Mouse (Mus musculus): ENCODE results near the gene Chordc1. TPM values are rescaled to one million over a fixed set of nuclear protein-coding genes. Genes with fewer than 3 reads are reported as not detected.
"Not testable (repeated sequence)": the region's sequence is repeated elsewhere in the genome, so short reads cannot be mapped to it uniquely, and the experiment has no call there.

Chordc1 gene
- polyA plus RNA-seq (2016; fragmentation: Nextera tagmentation; extraction: Ambion mirVana), result 115 and 141 TPM in 2 replicates

DNA sequence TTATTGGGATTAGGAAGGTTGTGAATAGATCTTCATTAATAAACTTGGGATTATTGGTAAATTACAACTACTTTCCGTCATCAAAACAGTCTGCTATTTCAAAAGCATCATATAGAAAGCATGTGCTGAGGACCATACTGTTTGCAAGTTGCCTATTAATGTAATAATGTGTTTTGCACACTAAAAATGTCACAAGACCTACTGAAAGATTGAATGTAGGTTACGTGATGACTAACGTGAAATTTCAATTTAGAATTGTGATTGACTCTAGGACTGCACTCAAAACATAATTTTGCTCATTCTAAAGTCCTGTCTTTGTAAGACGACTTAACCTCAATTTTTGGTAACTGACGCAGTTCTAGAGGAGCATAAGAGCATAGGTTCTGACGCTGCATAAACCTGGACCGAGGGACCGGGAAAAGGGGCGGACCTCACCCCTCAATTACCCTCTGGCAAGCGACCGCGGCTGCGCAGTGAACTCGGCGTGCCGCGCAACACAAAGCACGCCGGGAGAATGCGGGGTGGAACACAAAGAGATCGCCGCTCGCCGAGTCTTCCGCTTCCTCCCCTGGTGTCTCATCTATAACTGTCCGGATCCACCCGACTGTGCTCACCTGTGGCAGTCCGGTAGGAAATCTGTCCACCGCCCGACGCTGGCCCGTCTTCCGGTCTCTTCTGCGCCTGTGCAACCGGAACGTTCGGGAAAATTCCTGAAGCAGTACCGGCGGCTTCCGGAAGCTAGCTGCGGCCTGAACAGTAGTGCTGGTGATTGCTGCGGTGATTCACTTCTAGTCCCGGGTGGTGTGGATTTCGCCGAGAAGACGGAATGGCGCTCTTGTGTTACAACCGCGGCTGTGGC, at the start of gene Chordc1:
Gene Chordc1, plus strand, starts transcription at position 555 of the 859 bp plus-strand sequence.
- no peaks in the 10 kb centered on the region for H3K9me3 ChIP-seq
- 4% methylated on average over 49 of the region's 49 CpGs for WGBS
- peak within 1 kb of the TSS; percentile 75 for H3K4me3 ChIP-seq
- peak within 1 kb of the TSS; percentile 93 for H3K27ac ChIP-seq
- H3K4me1 ChIP-seq (replicated peaks), result peaks cover 15% of the 10 kb centered on the region
- peak; percentile 97 for DNase-seq (ENCODE audit: low spot score)
- H3K36me3 ChIP-seq, result peaks cover 15% of the 10 kb centered on the region; the same call in 1 of the 2 replicates
- no peaks in the 10 kb centered on the region for H3K27me3 ChIP-seq (ENCODE audit: insufficient read depth, poor library complexity, severe bottlenecking)

- DNase-seq (ENCODE audit: low spot score), result no peak
- Histone ChIP-seq H3K4me3 (no peak overlapping the region), H3K27ac (no peak overlapping the region), H3K4me1 (replicated peaks) (no peaks in the 10 kb centered on the region), H3K9me3 (no peaks in the 10 kb centered on the region), H3K36me3 (no peaks in the 10 kb centered on the region), H3K27me3 (ENCODE audit: insufficient read depth, poor library complexity, severe bottlenecking) (no peaks in the 10 kb centered on the region)
- WGBS, result 90% methylated on average over 1 of the region's 1 CpGs
Measured at GRCm38 (mm10) chr9:18275901-18276300, 16.0 kb upstream of the Chordc1 start.

- Histone ChIP-seq H3K4me1 (replicated peaks) (no peaks in the 10 kb centered on the region), H3K27ac (no peak overlapping the region), H3K27me3 (ENCODE audit: insufficient read depth, poor library complexity, severe bottlenecking) (no peaks in the 10 kb centered on the region), H3K9me3 (no peaks in the 10 kb centered on the region), H3K4me3 (no peak overlapping the region), H3K36me3 (no peaks in the 10 kb centered on the region)
- WGBS, result 60% methylated on average over 2 of the region's 2 CpGs
- DNase-seq (ENCODE audit: low spot score), result no peak
Measured at GRCm38 (mm10) chr9:18276844-18277243, 15.1 kb upstream of the Chordc1 start.

- WGBS, result 72% methylated on average over 1 of the region's 1 CpGs
- H3K4me1 ChIP-seq (replicated peaks), result no peaks in the 10 kb centered on the region
- DNase-seq (ENCODE audit: low spot score), result no peak
Measured at GRCm38 (mm10) chr9:18277497-18277896, 14.4 kb upstream of the Chordc1 start.

GRCm38 (mm10) chr9:18278693-18279092, 13.2 kb upstream of the Chordc1 start:
- H3K36me3 ChIP-seq; H3K27me3 ChIP-seq (ENCODE audit: insufficient read depth, poor library complexity, severe bottlenecking); DNase-seq (ENCODE audit: low spot score); H3K4me3 ChIP-seq; H3K4me1 ChIP-seq (replicated peaks); H3K27ac ChIP-seq; H3K9me3 ChIP-seq: not testable (repeated sequence)
- WGBS, result 39% methylated on average over 5 of the region's 5 CpGs

More at GRCm38 (mm10) chr9:18277497-18277896, 14.4 kb upstream of the Chordc1 start:
- Histone ChIP-seq H3K27ac (no peak overlapping the region), H3K9me3 (no peaks in the 10 kb centered on the region), H3K27me3 (ENCODE audit: insufficient read depth, poor library complexity, severe bottlenecking) (no peaks in the 10 kb centered on the region), H3K36me3 (no peaks in the 10 kb centered on the region), H3K4me3 (no peak overlapping the region)

- Histone ChIP-seq H3K4me1 (replicated peaks) (peaks cover 15% of the 10 kb centered on the region), H3K9me3 (no peaks in the 10 kb centered on the region), H3K4me3 (peak overlapping the region; percentile 75), H3K27me3 (ENCODE audit: insufficient read depth, poor library complexity, severe bottlenecking) (no peaks in the 10 kb centered on the region), H3K36me3 (peaks cover 21% of the 10 kb centered on the region), H3K27ac (peak overlapping the region; percentile 93)
- DNase-seq (ENCODE audit: low spot score), result no peak
- WGBS, result 2% methylated on average over 24 of the region's 24 CpGs
Measured at GRCm38 (mm10) chr9:18292443-18292922, 558 bp downstream of the Chordc1 start.

DNA sequence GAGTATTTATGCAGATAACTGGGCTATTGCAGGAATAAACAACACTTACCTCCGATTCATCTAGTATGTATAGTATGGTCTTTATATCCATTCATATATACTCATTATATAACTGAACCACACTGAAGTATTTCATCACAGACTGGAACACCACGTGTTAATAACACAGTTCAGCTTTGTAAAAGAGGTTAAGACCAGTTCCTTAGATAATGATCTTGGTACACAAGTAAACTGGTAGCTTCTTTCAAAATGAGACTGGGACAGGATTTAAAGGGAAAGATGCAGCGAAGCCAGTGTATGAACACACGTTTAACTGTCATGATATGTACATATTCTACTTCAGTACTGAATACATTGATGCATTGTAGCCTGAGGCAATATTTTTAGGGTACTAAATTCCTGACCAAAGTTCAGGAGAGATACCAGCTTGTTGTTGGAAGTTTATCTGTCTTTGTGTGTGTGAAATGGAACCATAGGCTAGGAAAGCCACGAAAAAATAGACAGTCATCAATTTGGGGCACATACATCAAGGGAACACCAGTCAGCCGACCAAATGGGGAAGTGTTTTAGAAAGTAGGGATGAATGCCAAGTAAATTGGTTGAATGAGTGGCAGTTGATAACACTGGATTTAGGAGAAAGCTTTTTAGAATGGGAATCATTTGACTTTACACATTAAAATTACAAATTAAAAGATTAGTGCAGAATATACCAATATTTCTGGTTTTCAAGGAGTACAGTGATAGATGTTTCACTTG, 1.3 kb downstream of the Chordc1 start:
- Histone ChIP-seq H3K36me3 (peaks cover 28% of the 10 kb centered on the region), H3K9me3 (no peaks in the 10 kb centered on the region), H3K4me3 (peak overlapping the region; percentile 75), H3K27ac (peak overlapping the region; percentile 93), H3K4me1 (replicated peaks) (peaks cover 15% of the 10 kb centered on the region), H3K27me3 (ENCODE audit: insufficient read depth, poor library complexity, severe bottlenecking) (no peaks in the 10 kb centered on the region)
- WGBS, result 61% methylated on average over 6 of the region's 6 CpGs
- DNase-seq (ENCODE audit: low spot score), result no peak

DNA sequence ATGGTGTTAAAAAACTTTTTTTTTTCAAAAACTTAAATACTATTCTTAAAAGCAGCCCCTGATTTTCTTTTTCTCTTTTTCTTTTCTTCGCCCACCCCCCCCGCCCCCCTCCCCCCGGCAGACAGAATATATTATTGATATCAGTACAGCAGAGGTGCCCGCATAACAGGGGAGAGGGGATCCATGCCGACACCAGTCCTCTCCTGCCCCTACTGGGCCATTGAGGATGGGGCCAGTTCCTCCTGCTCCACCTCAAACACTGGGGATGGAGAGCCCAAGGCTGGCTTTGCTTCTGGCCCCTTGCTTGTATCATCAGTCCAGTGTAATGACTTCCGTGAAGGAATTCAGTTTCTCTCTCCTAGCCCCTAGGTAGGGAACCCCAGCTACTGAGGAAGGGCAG, 6.4 kb downstream of the Chordc1 start:
- Histone ChIP-seq H3K27ac (no peak overlapping the region), H3K4me3 (no peak overlapping the region), H3K4me1 (replicated peaks) (peaks cover 12% of the 10 kb centered on the region), H3K36me3 (peaks cover 79% of the 10 kb centered on the region), H3K9me3 (no peaks in the 10 kb centered on the region), H3K27me3 (ENCODE audit: insufficient read depth, poor library complexity, severe bottlenecking) (no peaks in the 10 kb centered on the region)
- DNase-seq (ENCODE audit: low spot score), result no peak
- 93% methylated on average over 6 of the region's 6 CpGs for WGBS

DNA sequence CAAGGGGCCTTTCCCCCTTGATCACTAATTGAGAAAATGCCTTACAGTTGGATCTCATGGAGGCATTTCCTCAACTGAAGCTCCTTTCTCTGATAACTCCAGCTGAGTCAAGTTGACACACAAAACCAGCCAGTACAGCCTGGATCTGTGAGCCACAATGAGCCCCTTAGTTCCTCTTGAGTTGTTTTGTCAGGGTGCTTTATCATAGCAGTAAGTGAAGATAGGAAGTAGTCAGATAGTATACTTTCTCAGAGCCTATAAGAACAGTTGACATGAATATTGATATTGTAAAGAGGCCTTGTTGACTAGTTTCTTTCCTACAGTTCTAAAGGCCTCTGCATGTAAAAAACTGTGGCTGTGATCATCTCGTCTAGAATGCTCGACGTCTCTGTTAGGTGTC, 28.1 kb downstream of the Chordc1 start:
- Histone ChIP-seq H3K4me1 (replicated peaks) (no peaks in the 10 kb centered on the region), H3K4me3 (no peak overlapping the region), H3K27ac (no peak overlapping the region), H3K9me3 (no peaks in the 10 kb centered on the region), H3K36me3 (peaks cover 26% of the 10 kb centered on the region), H3K27me3 (ENCODE audit: insufficient read depth, poor library complexity, severe bottlenecking) (no peaks in the 10 kb centered on the region)
- DNase-seq (ENCODE audit: low spot score), result no peak
- 96% methylated on average over 3 of the region's 3 CpGs for WGBS

Other genes starting within 250 kb of the Chordc1 start
- gene Naalad2, start 110.9 kb downstream of the Chordc1 start, polyA plus RNA-seq (2016; fragmentation: Nextera tagmentation; extraction: Ambion mirVana), result 1.0 and 1.1 TPM in 2 replicates
- gene Ubtfl1, start 112.3 kb downstream of the Chordc1 start, polyA plus RNA-seq (2016; fragmentation: Nextera tagmentation; extraction: Ambion mirVana), result not detected in 2 replicates
- not detected in 2 replicates for gene Mbd3l2, start 138.5 kb downstream of the Chordc1 start, polyA plus RNA-seq (2016; fragmentation: Nextera tagmentation; extraction: Ambion mirVana)
- gene Zfp558, start 186.1 kb downstream of the Chordc1 start, polyA plus RNA-seq (2016; fragmentation: Nextera tagmentation; extraction: Ambion mirVana), result 10.2 and 13.4 TPM in 2 replicates
- not detected in 2 replicates for gene Mbd3l1, start 186.2 kb downstream of the Chordc1 start, polyA plus RNA-seq (2016; fragmentation: Nextera tagmentation; extraction: Ambion mirVana)

Data from hindbrain, embryonic 10.5 days (tissue).